Comparison of ENCODE assay signal across 15 mouse cellular contexts in genomic region chr4:100401581-100402470, GRCm38 (mm10).
DNase-seq lines count a peak whose midpoint lies in the region; ATAC-seq lines count a peak whose summit lies in the region.
"Had no signal": no experiment of that assay in that cellular context is flagged by ENCODE, and none has a peak within 500 bp of the region (broad histone marks: within the 10 kb centered on the region; RNA-seq: fewer than 3 reads in every experiment).

No protein-coding gene starts in this region.

- peak; percentile 44 for DNase-seq in intestine, embryonic 14.5 days (ENCODE audit: low spot score)
- peak; percentile 74 for DNase-seq in NIH3T3 (ENCODE audit: low read depth)
- DNase-seq in gastrocnemius, adult 8-10 months (ENCODE audit: low spot score in 2 of 2): peak; percentile 32 to 42
- DNase-seq in heart, postnatal 25 days (ENCODE audit: low spot score): peak; percentile 48
- no peak for DNase-seq in kidney, adult 18-20 months
- no peak for DNase-seq in left cerebral cortex, adult 8-10 months (ENCODE audit: low spot score in 2 of 2)
- DNase-seq: adrenal gland, postnatal 36 days; cerebellum, adult 11-12 months; midbrain, embryonic 14.5 days; thymus, adult 18-20 months had no signal

- WGBS in intestine, embryonic 14.5 days: 82% methylated on average over 14 of the region's 14 CpGs
- WGBS in intestine, embryonic 15.5 days: 75% methylated on average over 14 of the region's 14 CpGs

- intact Hi-C loops in heart, postnatal 25 days (cut with DNase I): no loop called here

- no peak overlapping the region for H3K27ac ChIP-seq in intestine, embryonic 14.5 days (ENCODE audit: low read depth)
- no peak overlapping the region for H3K27ac ChIP-seq in intestine, embryonic 15.5 days
- H3K27ac ChIP-seq: macrophage had no signal

- H3K4me2 ChIP-seq in intestine, embryonic 14.5 days (ENCODE audit: low read length): no peak overlapping the region
- H3K4me2 ChIP-seq in intestine, embryonic 15.5 days (replicated peaks): no peak overlapping the region

- no peak for ATAC-seq in intestine, embryonic 14.5 days (replicated peaks; ENCODE audit: low FRiP score, low TSS enrichment, low read depth)
- ATAC-seq in intestine, embryonic 15.5 days: no peak
- ATAC-seq in monocyte, adult 5-6 weeks (replicated peaks; ENCODE audit: insufficient number of reproducible peaks, low FRiP score, low TSS enrichment, poor library complexity, severe bottlenecking): no peak
- ATAC-seq: intestine, postnatal 0 days had no signal

- H3K9me3 ChIP-seq in intestine, embryonic 14.5 days (ENCODE audit: control insufficient read depth, low read length): no peaks in the 10 kb centered on the region
- H3K9me3 ChIP-seq in intestine, embryonic 15.5 days: no peaks in the 10 kb centered on the region

- no peaks in the 10 kb centered on the region for H3K36me3 ChIP-seq in intestine, embryonic 14.5 days (ENCODE audit: control insufficient read depth, insufficient read depth, low read length)
- no peaks in the 10 kb centered on the region for H3K36me3 ChIP-seq in intestine, embryonic 15.5 days
- H3K36me3 ChIP-seq: G1E had no signal

- H3K27me3 ChIP-seq in intestine, embryonic 14.5 days (replicated peaks; ENCODE audit: control insufficient read depth, insufficient read depth, low read length): no peaks in the 10 kb centered on the region
- H3K27me3 ChIP-seq in intestine, embryonic 15.5 days (replicated peaks): no peaks in the 10 kb centered on the region

- no peak overlapping the region for H3K9ac ChIP-seq in intestine, embryonic 14.5 days (ENCODE audit: low read length)
- H3K9ac ChIP-seq in intestine, embryonic 15.5 days: no peak overlapping the region

- no peak overlapping the region for H3K4me3 ChIP-seq in intestine, embryonic 14.5 days (ENCODE audit: low read depth, low read length)
- H3K4me3 ChIP-seq in intestine, embryonic 15.5 days (replicated peaks): no peak overlapping the region

- peaks cover 4% of the 10 kb centered on the region; the same call in 1 of the 2 replicates for H3K4me1 ChIP-seq in intestine, embryonic 14.5 days (replicated peaks; ENCODE audit: control insufficient read depth, insufficient read depth, low read length)
- 0 out of 2 replicates have a peak, but pooled peaks cover 2% of the 10 kb centered on the region for H3K4me1 ChIP-seq in intestine, embryonic 15.5 days (replicated peaks)

Comparison
In these comparisons a context has a peak if more than half of its experiments do, and no peak if none do; other contexts are left out.
1. DNase-seq: peak in intestine, embryonic 14.5 days (single experiment), NIH3T3 (single experiment), gastrocnemius, adult 8-10 months (2 of 2) and heart, postnatal 25 days (single experiment); none in kidney, adult 18-20 months (single experiment) and left cerebral cortex, adult 8-10 months (0 of 2).